Mouse (Mus musculus) hindbrain, embryonic 16.5 days (tissue): ENCODE data around the gene Nfatc3. TPM values are rescaled to one million over a fixed set of nuclear protein-coding genes. Genes with fewer than 3 reads are reported as not detected.

Experiments used
- ATAC-seq: fragments of 200-750 bp; cut with Nextera tagmentation; 2 replicates; pipeline ENCODE4 v1.8.0; 2017; ENCODE audit warnings: moderate TSS enrichment, moderate library complexity
- H3K27ac ChIP-seq: fragments of 300-500 bp; sonication (generic); 2 replicates; pipeline ENCODE4 v1.5.1; 2014; ENCODE audit warnings: low read depth, mild to moderate bottlenecking, control low read depth, low read length, moderate library complexity
- H3K27me3 ChIP-seq: fragments of 300-500 bp; sonication (generic); replicated peaks from 2 replicates; pipeline ENCODE4 v1.6.1; 2014; ENCODE audit warnings: low read length; ENCODE audit not compliant: control insufficient read depth, insufficient read depth
- H3K36me3 ChIP-seq: fragments of 300-500 bp; sonication (generic); 2 replicates; pipeline ENCODE4 v1.6.1; 2014; ENCODE audit warnings: mild to moderate bottlenecking, low read length, moderate library complexity, mixed read lengths; ENCODE audit not compliant: control insufficient read depth, insufficient read depth
- H3K4me1 ChIP-seq: fragments of 300-500 bp; sonication (generic); 2 replicates; pipeline ENCODE4 v1.6.1; 2014; ENCODE audit warnings: low read depth, low read length; ENCODE audit not compliant: control insufficient read depth, insufficient read depth
- H3K4me2 ChIP-seq: fragments of 300-500 bp; sonication (generic); 2 replicates; pipeline ENCODE4 v1.6.1; 2014; ENCODE audit warnings: mild to moderate bottlenecking, low read length, control low read depth, moderate library complexity
- H3K4me3 ChIP-seq: fragments of 300-500 bp; sonication (generic); 2 replicates; pipeline ENCODE4 v1.5.1; 2014; ENCODE audit warnings: mild to moderate bottlenecking, low read length, control low read depth, moderate library complexity
- H3K9ac ChIP-seq: fragments of 300-500 bp; sonication (generic); 2 replicates; pipeline ENCODE4 v1.6.1; 2014; ENCODE audit warnings: low read depth, mild to moderate bottlenecking, control low read depth, low read length, moderate library complexity
- H3K9me3 ChIP-seq: fragments of 300-500 bp; sonication (generic); 2 replicates; pipeline ENCODE4 v1.6.1; 2014; ENCODE audit warnings: mild to moderate bottlenecking, low read length, moderate library complexity; ENCODE audit not compliant: control insufficient read depth
- WGBS: fragments of 180-500 bp; shearing (Covaris S2); extraction: QIAGEN DNeasy Blood & Tissue Kit; methylation state at CpG from one replicate; pipeline ENCODE4 v1.1.7; 2014; 5-methylcytosine and 5-hydroxymethylcytosine counted together
- polyA plus RNA-seq: library from polyadenylated mRNA; unstranded; fragments of >200 nt; fragmentation: Nextera tagmentation; extraction: Ambion mirVana; gene quantifications from 2 replicates; pipeline ENCODE4 v1.2.1, GENCODE M21; 2015

Gene Nfatc3
- polyA plus RNA-seq, 1 experiment from 2014 or later: 2.6 TPM

GRCm38 (mm10) chr8:106129232-106129930 lies 70.7 kb downstream of the Nfatc3 start:
- Histone ChIP-seq H3K4me2 (no peak overlapping the region), H3K27ac (no peak overlapping the region), H3K9me3 (no peaks in the 10 kb centered on the region), H3K36me3 (peaks cover 6% of the 10 kb centered on the region; the same call in 1 of the 2 replicates), H3K9ac (no peak overlapping the region), H3K4me1 (no peaks in the 10 kb centered on the region), H3K27me3 (peaks cover 13% of the 10 kb centered on the region), H3K4me3 (no peak overlapping the region)
- ATAC-seq: no peak

GRCm38 (mm10) chr8:106129997-106130396 lies 71.4 kb downstream of the Nfatc3 start:
- Histone ChIP-seq H3K9me3 (no peaks in the 10 kb centered on the region), H3K27me3 (peaks cover 19% of the 10 kb centered on the region), H3K4me3 (no peak overlapping the region), H3K36me3 (peaks cover 6% of the 10 kb centered on the region; the same call in 1 of the 2 replicates), H3K4me2 (no peak overlapping the region), H3K27ac (no peak overlapping the region), H3K9ac (no peak overlapping the region), H3K4me1 (no peaks in the 10 kb centered on the region)
- no peak for ATAC-seq
- 87% methylated on average over 2 of the region's 2 CpGs for WGBS

- Histone ChIP-seq H3K36me3 (peaks cover 6% of the 10 kb centered on the region; the same call in 1 of the 2 replicates), H3K27ac (no peak overlapping the region), H3K9me3 (no peaks in the 10 kb centered on the region), H3K4me3 (no peak overlapping the region), H3K4me1 (peaks cover 3% of the 10 kb centered on the region; the same call in 1 of the 2 replicates), H3K27me3 (peaks cover 24% of the 10 kb centered on the region), H3K9ac (no peak overlapping the region), H3K4me2 (no peak overlapping the region)
- ATAC-seq: no peak
- 89% methylated on average over 2 of the region's 2 CpGs for WGBS
These were observed 71.9 kb downstream of the Nfatc3 start for GRCm38 (mm10) chr8:106130505-106130904.

- Histone ChIP-seq H3K9me3 (no peaks in the 10 kb centered on the region), H3K4me1 (peaks cover 6% of the 10 kb centered on the region), H3K27me3 (peaks cover 30% of the 10 kb centered on the region), H3K27ac (no peak overlapping the region), H3K4me3 (no peak overlapping the region), H3K36me3 (peaks cover 6% of the 10 kb centered on the region; the same call in 1 of the 2 replicates), H3K4me2 (no peak overlapping the region), H3K9ac (no peak overlapping the region)
- ATAC-seq: no peak
- 89% methylated on average over 4 of the region's 4 CpGs for WGBS
These were observed 72.4 kb downstream of the Nfatc3 start for GRCm38 (mm10) chr8:106131021-106131420.

- H3K4me3 ChIP-seq: no peak overlapping the region
- H3K9me3 ChIP-seq: no peaks in the 10 kb centered on the region
- peaks cover 36% of the 10 kb centered on the region for H3K27me3 ChIP-seq
- peaks cover 6% of the 10 kb centered on the region; the same call in 1 of the 2 replicates for H3K36me3 ChIP-seq
- WGBS: 91% methylated on average over 7 of the region's 7 CpGs
- peaks cover 12% of the 10 kb centered on the region for H3K4me1 ChIP-seq
- no peak for ATAC-seq
- H3K4me2 ChIP-seq: no peak overlapping the region
- H3K27ac ChIP-seq: no peak overlapping the region
- H3K9ac ChIP-seq: no peak overlapping the region
These were observed 73.0 kb downstream of the Nfatc3 start for GRCm38 (mm10) chr8:106131488-106132222.

GRCm38 (mm10) chr8:106132356-106132755 lies 73.7 kb downstream of the Nfatc3 start:
- H3K36me3 ChIP-seq: peaks cover 6% of the 10 kb centered on the region; the same call in 1 of the 2 replicates
- no peaks in the 10 kb centered on the region for H3K9me3 ChIP-seq
- H3K4me2 ChIP-seq: no peak overlapping the region
- H3K4me1 ChIP-seq: peaks cover 19% of the 10 kb centered on the region
- H3K9ac ChIP-seq: no peak overlapping the region
- no peak overlapping the region for H3K27ac ChIP-seq
- no peak overlapping the region for H3K4me3 ChIP-seq
- H3K27me3 ChIP-seq: peaks cover 39% of the 10 kb centered on the region
- 96% methylated on average over 11 of the region's 11 CpGs for WGBS
- no peak for ATAC-seq

GRCm38 (mm10) chr8:106133526-106133925 lies 74.9 kb downstream of the Nfatc3 start:
- Histone ChIP-seq H3K4me2 (no peak overlapping the region), H3K9ac (no peak overlapping the region), H3K27me3 (peaks cover 39% of the 10 kb centered on the region), H3K4me1 (peaks cover 24% of the 10 kb centered on the region), H3K36me3 (peaks cover 5% of the 10 kb centered on the region; the same call in 1 of the 2 replicates), H3K9me3 (no peaks in the 10 kb centered on the region), H3K27ac (no peak overlapping the region), H3K4me3 (no peak overlapping the region)
- no peak for ATAC-seq
- WGBS: 74% methylated on average over 13 of the region's 13 CpGs

- Histone ChIP-seq H3K36me3 (0 out of 2 replicates have a peak, but pooled peaks cover 3% of the 10 kb centered on the region), H3K4me2 (no peak overlapping the region), H3K9me3 (no peaks in the 10 kb centered on the region), H3K9ac (no peak overlapping the region), H3K27ac (no peak overlapping the region), H3K4me3 (no peak overlapping the region), H3K27me3 (peaks cover 44% of the 10 kb centered on the region), H3K4me1 (peaks cover 24% of the 10 kb centered on the region)
- WGBS: 81% methylated on average over 6 of the region's 6 CpGs
- ATAC-seq: no peak
These were observed 75.3 kb downstream of the Nfatc3 start for GRCm38 (mm10) chr8:106133946-106134345.
